Mouse (Mus musculus) embryonic facial prominence, embryonic 12.5 days (tissue): Measurements from ENCODE around the gene Gpat2. TPM values are rescaled to one million over a fixed set of nuclear protein-coding genes. Genes with fewer than 3 reads are reported as not detected.

ENCODE experiments used
- ATAC-seq: fragments of 200-750 bp; cut with Nextera tagmentation; 2 replicates; pipeline ENCODE4 v1.8.0; 2017; ENCODE audit not compliant: insufficient number of reproducible peaks, insufficient read depth, low FRiP score, low TSS enrichment
- H3K27ac ChIP-seq: fragments of 300-500 bp; sonication (generic); 2 replicates; pipeline ENCODE4 v1.5.1; 2016; ENCODE audit warnings: mild to moderate bottlenecking
- H3K27me3 ChIP-seq: fragments of 300-500 bp; sonication (generic); 2 replicates; pipeline ENCODE4 v1.6.1; 2016; ENCODE audit warnings: mild to moderate bottlenecking, moderate library complexity
- H3K36me3 ChIP-seq: fragments of 300-500 bp; sonication (generic); 2 replicates; pipeline ENCODE4 v1.6.1; 2016; ENCODE audit warnings: mild to moderate bottlenecking
- H3K4me1 ChIP-seq: fragments of 300-500 bp; sonication (generic); 2 replicates; pipeline ENCODE4 v1.6.1; 2016
- H3K4me2 ChIP-seq: fragments of 300-500 bp; sonication (generic); replicated peaks from 2 replicates; pipeline ENCODE4 v1.6.1; 2016; ENCODE audit warnings: mild to moderate bottlenecking, moderate library complexity
- H3K4me3 ChIP-seq: fragments of 300-500 bp; sonication (generic); 2 replicates; pipeline ENCODE4 v1.5.1; 2016; ENCODE audit warnings: mild to moderate bottlenecking
- H3K9ac ChIP-seq: fragments of 300-500 bp; sonication (generic); 2 replicates; pipeline ENCODE4 v1.6.1; 2016; ENCODE audit warnings: mild to moderate bottlenecking, moderate library complexity
- H3K9me3 ChIP-seq: fragments of 300-500 bp; sonication (generic); 2 replicates; pipeline ENCODE4 v1.6.1; 2016; ENCODE audit warnings: mild to moderate bottlenecking, moderate library complexity
- WGBS: fragments of 180-500 bp; shearing (Covaris S2); methylation state at CpG from one replicate; pipeline ENCODE4 v1.1.7; 2016; 5-methylcytosine and 5-hydroxymethylcytosine counted together
- polyA plus RNA-seq: library from polyadenylated mRNA; unstranded; fragments of >200 nt; fragmentation: Nextera tagmentation; extraction: Ambion mirVana; gene quantifications from 2 replicates; pipeline ENCODE4 v1.2.1, GENCODE M21; 2016

The Gpat2 gene
- polyA plus RNA-seq, 1 experiment from 2014 or later, result 0.22 TPM

- 87% methylated on average over 7 of the region's 7 CpGs for WGBS
- H3K9me3 ChIP-seq, result no peaks in the 10 kb centered on the region
- no peak overlapping the region for H3K4me2 ChIP-seq
- H3K27me3 ChIP-seq, result no peaks in the 10 kb centered on the region
- H3K27ac ChIP-seq, result no peak overlapping the region
- H3K36me3 ChIP-seq, result no peaks in the 10 kb centered on the region
- H3K9ac ChIP-seq, result no peak overlapping the region
- H3K4me1 ChIP-seq, result no peaks in the 10 kb centered on the region
- no peak overlapping the region for H3K4me3 ChIP-seq
- ATAC-seq, result no peak
These were observed 26.3 kb upstream of the Gpat2 start for GRCm38 (mm10) chr2:127398738-127399137.

- Histone ChIP-seq H3K9ac (no peak overlapping the region), H3K4me3 (no peak overlapping the region), H3K27ac (no peak overlapping the region), H3K9me3 (no peaks in the 10 kb centered on the region), H3K27me3 (no peaks in the 10 kb centered on the region), H3K4me1 (no peaks in the 10 kb centered on the region), H3K36me3 (no peaks in the 10 kb centered on the region), H3K4me2 (no peak overlapping the region)
- no peak for ATAC-seq
- 87% methylated on average over 6 of the region's 6 CpGs for WGBS
These were observed 13.9 kb upstream of the Gpat2 start for GRCm38 (mm10) chr2:127411126-127411525.

GRCm38 (mm10) chr2:127415806-127416205 lies 9.2 kb upstream of the Gpat2 start:
- Histone ChIP-seq H3K4me2 (no peak overlapping the region), H3K9ac (no peak overlapping the region), H3K9me3 (no peaks in the 10 kb centered on the region), H3K4me1 (no peaks in the 10 kb centered on the region), H3K27me3 (no peaks in the 10 kb centered on the region), H3K36me3 (no peaks in the 10 kb centered on the region), H3K27ac (no peak overlapping the region), H3K4me3 (no peak overlapping the region)
- WGBS, result 73% methylated on average over 10 of the region's 10 CpGs
- no peak for ATAC-seq

- WGBS, result 50% methylated on average over 3 of the region's 3 CpGs
- Histone ChIP-seq H3K4me2 (no peak overlapping the region), H3K4me3 (no peak overlapping the region), H3K9ac (no peak overlapping the region), H3K27ac (no peak overlapping the region), H3K9me3 (no peaks in the 10 kb centered on the region), H3K36me3 (no peaks in the 10 kb centered on the region), H3K27me3 (no peaks in the 10 kb centered on the region), H3K4me1 (no peaks in the 10 kb centered on the region)
- no peak for ATAC-seq
These were observed 8.3 kb upstream of the Gpat2 start for GRCm38 (mm10) chr2:127416706-127417105.

- H3K27me3 ChIP-seq, result no peaks in the 10 kb centered on the region
- no peaks in the 10 kb centered on the region for H3K4me1 ChIP-seq
- H3K36me3 ChIP-seq, result no peaks in the 10 kb centered on the region
- no peak overlapping the region for H3K4me3 ChIP-seq
- WGBS, result 75% methylated on average over 10 of the region's 10 CpGs
- H3K4me2 ChIP-seq, result no peak overlapping the region
- no peak overlapping the region for H3K9ac ChIP-seq
- no peaks in the 10 kb centered on the region for H3K9me3 ChIP-seq
- no peak overlapping the region for H3K27ac ChIP-seq
- no peak for ATAC-seq
These were observed 6.6 kb upstream of the Gpat2 start for GRCm38 (mm10) chr2:127418266-127418970.

- 24% methylated on average over 3 of the region's 3 CpGs for WGBS
- Histone ChIP-seq H3K4me3 (no peak overlapping the region), H3K27me3 (no peaks in the 10 kb centered on the region), H3K4me1 (no peaks in the 10 kb centered on the region), H3K4me2 (no peak overlapping the region), H3K9me3 (no peaks in the 10 kb centered on the region), H3K27ac (no peak overlapping the region), H3K36me3 (0 out of 2 replicates have a peak, but pooled peaks cover 8% of the 10 kb centered on the region), H3K9ac (no peak overlapping the region)
- ATAC-seq, result no peak
These were observed 5.2 kb downstream of the Gpat2 start for GRCm38 (mm10) chr2:127430238-127430637.

GRCm38 (mm10) chr2:127433487-127434295 lies 8.7 kb downstream of the Gpat2 start:
- no peak for ATAC-seq
- Histone ChIP-seq H3K4me2 (no peak overlapping the region), H3K36me3 (peaks cover 25% of the 10 kb centered on the region), H3K4me3 (no peak overlapping the region), H3K4me1 (no peaks in the 10 kb centered on the region), H3K9ac (no peak overlapping the region), H3K27me3 (no peaks in the 10 kb centered on the region), H3K27ac (no peak overlapping the region), H3K9me3 (no peaks in the 10 kb centered on the region)
- 84% methylated on average over 9 of the region's 9 CpGs for WGBS

- Histone ChIP-seq H3K9me3 (no peaks in the 10 kb centered on the region), H3K27me3 (no peaks in the 10 kb centered on the region)
- 33% methylated on average over 2 of the region's 2 CpGs for WGBS
These were observed 10.1 kb downstream of the Gpat2 start for GRCm38 (mm10) chr2:127435135-127435534.

GRCm38 (mm10) chr2:127435554-127435953 lies 10.6 kb downstream of the Gpat2 start:
- no peak overlapping the region for H3K4me2 ChIP-seq
- H3K9ac ChIP-seq, result no peak overlapping the region
- ATAC-seq, result no peak
- peaks cover 30% of the 10 kb centered on the region for H3K36me3 ChIP-seq
- H3K4me3 ChIP-seq, result no peak overlapping the region
- no peaks in the 10 kb centered on the region for H3K27me3 ChIP-seq
- H3K4me1 ChIP-seq, result no peaks in the 10 kb centered on the region
- no peak overlapping the region for H3K27ac ChIP-seq
- no peaks in the 10 kb centered on the region for H3K9me3 ChIP-seq
- WGBS, result 97% methylated on average over 2 of the region's 2 CpGs

More at GRCm38 (mm10) chr2:127435135-127435534, 10.1 kb downstream of the Gpat2 start:
- peaks cover 26% of the 10 kb centered on the region for H3K36me3 ChIP-seq
- H3K4me2 ChIP-seq, result no peak overlapping the region
- no peaks in the 10 kb centered on the region for H3K4me1 ChIP-seq
- no peak overlapping the region for H3K4me3 ChIP-seq
- H3K27ac ChIP-seq, result no peak overlapping the region
- ATAC-seq, result no peak
- no peak overlapping the region for H3K9ac ChIP-seq

GRCm38 (mm10) chr2:127437697-127438096 lies 12.7 kb downstream of the Gpat2 start:
- Histone ChIP-seq H3K4me1 (no peaks in the 10 kb centered on the region), H3K9me3 (no peaks in the 10 kb centered on the region), H3K9ac (no peak overlapping the region), H3K27ac (no peak overlapping the region), H3K36me3 (peaks cover 34% of the 10 kb centered on the region), H3K4me3 (no peak overlapping the region), H3K27me3 (no peaks in the 10 kb centered on the region), H3K4me2 (no peak overlapping the region)
- no peak for ATAC-seq
- WGBS, result 90% methylated on average over 5 of the region's 5 CpGs

- WGBS, result 3% methylated on average over 37 of the region's 37 CpGs
- no peaks in the 10 kb centered on the region for H3K9me3 ChIP-seq
- peaks cover 9% of the 10 kb centered on the region; the same call in 1 of the 2 replicates for H3K36me3 ChIP-seq
- peak within 1 kb of the TSS; percentile 76 for H3K4me2 ChIP-seq
- H3K4me3 ChIP-seq, result peak within 1 kb of the TSS; percentile 75
- peak; percentile 86 for ATAC-seq
- H3K4me1 ChIP-seq, result peaks cover 7% of the 10 kb centered on the region
- no peaks in the 10 kb centered on the region for H3K27me3 ChIP-seq
- peak within 1 kb of the TSS; percentile 74 for H3K9ac ChIP-seq
- H3K27ac ChIP-seq, result no peak within 1 kb of the TSS
These were observed 19.2 kb downstream of the Gpat2 start, which contains the start of gene Fahd2a for GRCm38 (mm10) chr2:127444055-127444789. Gene Fahd2a, minus strand, starts transcription at chr2:127444565.
